Mouse (Mus musculus): Measurements from ENCODE around the gene Fkbp9. TPM values are rescaled to one million over a fixed set of nuclear protein-coding genes. Genes with fewer than 3 reads are reported as not detected.

The Fkbp9 gene
- total RNA-seq, 1 experiment, result 204 TPM

- in situ Hi-C loops (cut with MboI; ENCODE audit: low sequenced_read_pairs in 2 of 2, unreplicated experiment in 2 of 2), result no loop called here
- H3K4me3 ChIP-seq (ENCODE audit: insufficient read depth in 1 of 2, low read depth in 1 of 2, low read length in 2 of 2, poor library complexity in 1 of 2, severe bottlenecking in 1 of 2), result no peak overlapping the region
- no peaks in the 10 kb centered on the region for H3K9me3 ChIP-seq (ENCODE audit: control insufficient read depth, insufficient read depth, low read depth, low read length)
- no peak overlapping the region for H3K9ac ChIP-seq (ENCODE audit: insufficient read depth, low read depth, low read length, poor library complexity, severe bottlenecking)
- TF ChIP-seq MAFK (IDR thresholded peaks at IDR 0.05; ENCODE audit: insufficient read depth, low read depth, low read length), result no peak
- H3K27ac ChIP-seq (ENCODE audit: insufficient read depth, low read depth, low read length, poor library complexity, severe bottlenecking), result no peak overlapping the region
- no peak for DNase-seq (ENCODE audit: low read depth, low spot score)
- peaks cover 0 to 2% of the 10 kb centered on the region in 2 experiments; a peak in 1 of 4 replicates for H3K4me1 ChIP-seq (ENCODE audit: control insufficient read depth in 2 of 2, insufficient read depth in 2 of 2, low read length in 2 of 2, poor library complexity in 1 of 2)
- H3K36me3 ChIP-seq (ENCODE audit: control insufficient read depth, insufficient read depth, low read length, poor library complexity, severe bottlenecking), result no peaks in the 10 kb centered on the region
These were observed 84.4 kb downstream of the Fkbp9 start for GRCm38 (mm10) chr6:56916279-56916678.

GRCm38 (mm10) chr6:56917578-56918368, 85.9 kb downstream of the Fkbp9 start:
- no peaks in the 10 kb centered on the region for H3K9me3 ChIP-seq (ENCODE audit: control insufficient read depth, insufficient read depth, low read depth, low read length)
- no peak for DNase-seq (ENCODE audit: low read depth, low spot score)
- no peak overlapping the region for H3K9ac ChIP-seq (ENCODE audit: insufficient read depth, low read depth, low read length, poor library complexity, severe bottlenecking)
- no peaks in the 10 kb centered on the region for H3K36me3 ChIP-seq (ENCODE audit: control insufficient read depth, insufficient read depth, low read length, poor library complexity, severe bottlenecking)
- peaks cover 0 to 2% of the 10 kb centered on the region in 2 experiments; a peak in 1 of 4 replicates for H3K4me1 ChIP-seq (ENCODE audit: control insufficient read depth in 2 of 2, insufficient read depth in 2 of 2, low read length in 2 of 2, poor library complexity in 1 of 2)
- no peak overlapping the region for H3K27ac ChIP-seq (ENCODE audit: insufficient read depth, low read depth, low read length, poor library complexity, severe bottlenecking)
- TF ChIP-seq MAFK (IDR thresholded peaks at IDR 0.05; ENCODE audit: insufficient read depth, low read depth, low read length) (no peak), HCFC1 (IDR thresholded peaks at IDR 0.05; ENCODE audit: borderline replicate concordance, insufficient read depth, low read length) (no peak), ZC3H11A (IDR thresholded peaks at IDR 0.05; ENCODE audit: borderline replicate concordance, low read depth, low read length) (no peak)
- H3K4me3 ChIP-seq (ENCODE audit: insufficient read depth in 1 of 2, low read depth in 1 of 2, low read length in 2 of 2, poor library complexity in 1 of 2, severe bottlenecking in 1 of 2), result no peak overlapping the region
- in situ Hi-C loops (cut with MboI; ENCODE audit: low sequenced_read_pairs in 2 of 2, unreplicated experiment in 2 of 2), result no loop called here

- Histone ChIP-seq H3K4me1 (ENCODE audit: control insufficient read depth in 2 of 2, insufficient read depth in 2 of 2, low read length in 2 of 2, poor library complexity in 1 of 2) (peaks cover 0 to 2% of the 10 kb centered on the region in 2 experiments; a peak in 1 of 4 replicates), H3K4me3 (ENCODE audit: insufficient read depth in 1 of 2, low read depth in 1 of 2, low read length in 2 of 2, poor library complexity in 1 of 2, severe bottlenecking in 1 of 2) (no peak overlapping the region), H3K27ac (ENCODE audit: insufficient read depth, low read depth, low read length, poor library complexity, severe bottlenecking) (no peak overlapping the region), H3K9me3 (ENCODE audit: control insufficient read depth, insufficient read depth, low read depth, low read length) (no peaks in the 10 kb centered on the region), H3K36me3 (ENCODE audit: control insufficient read depth, insufficient read depth, low read length, poor library complexity, severe bottlenecking) (no peaks in the 10 kb centered on the region), H3K9ac (ENCODE audit: insufficient read depth, low read depth, low read length, poor library complexity, severe bottlenecking) (no peak overlapping the region)
- TF ChIP-seq ZNF384 (IDR thresholded peaks at IDR 0.05; ENCODE audit: low read depth, low read length), result no peak
- TF ChIP-seq MAFK (IDR thresholded peaks at IDR 0.05; ENCODE audit: insufficient read depth, low read depth, low read length), result no peak
- no peak for TF ChIP-seq CHD2 (IDR thresholded peaks at IDR 0.05; ENCODE audit: low read depth, low read length)
- TF ChIP-seq HCFC1 (IDR thresholded peaks at IDR 0.05; ENCODE audit: borderline replicate concordance, insufficient read depth, low read length), result no peak
- DNase-seq (ENCODE audit: low read depth, low spot score), result no peak
- in situ Hi-C loops (cut with MboI; ENCODE audit: low sequenced_read_pairs in 2 of 2, unreplicated experiment in 2 of 2), result no loop called here
These were observed 87.6 kb downstream of the Fkbp9 start for GRCm38 (mm10) chr6:56919330-56920044.

- no peak for DNase-seq (ENCODE audit: low read depth, low spot score)
- Histone ChIP-seq H3K4me3 (ENCODE audit: insufficient read depth in 1 of 2, low read depth in 1 of 2, low read length in 2 of 2, poor library complexity in 1 of 2, severe bottlenecking in 1 of 2) (no peak overlapping the region), H3K4me1 (ENCODE audit: control insufficient read depth in 2 of 2, insufficient read depth in 2 of 2, low read length in 2 of 2, poor library complexity in 1 of 2) (peaks cover 0 to 2% of the 10 kb centered on the region in 2 experiments; a peak in 1 of 4 replicates), H3K9me3 (ENCODE audit: control insufficient read depth, insufficient read depth, low read depth, low read length) (no peaks in the 10 kb centered on the region), H3K36me3 (ENCODE audit: control insufficient read depth, insufficient read depth, low read length, poor library complexity, severe bottlenecking) (no peaks in the 10 kb centered on the region), H3K9ac (ENCODE audit: insufficient read depth, low read depth, low read length, poor library complexity, severe bottlenecking) (no peak overlapping the region), H3K27ac (ENCODE audit: insufficient read depth, low read depth, low read length, poor library complexity, severe bottlenecking) (no peak overlapping the region)
- TF ChIP-seq ZC3H11A (IDR thresholded peaks at IDR 0.05; ENCODE audit: borderline replicate concordance, low read depth, low read length) (no peak), HCFC1 (IDR thresholded peaks at IDR 0.05; ENCODE audit: borderline replicate concordance, insufficient read depth, low read length) (no peak), MAFK (IDR thresholded peaks at IDR 0.05; ENCODE audit: insufficient read depth, low read depth, low read length) (no peak), CHD2 (IDR thresholded peaks at IDR 0.05; ENCODE audit: low read depth, low read length) (no peak), ZNF384 (IDR thresholded peaks at IDR 0.05; ENCODE audit: low read depth, low read length) (no peak)
- in situ Hi-C loops (cut with MboI; ENCODE audit: low sequenced_read_pairs in 2 of 2, unreplicated experiment in 2 of 2), result no loop called here
These were observed 88.6 kb downstream of the Fkbp9 start for GRCm38 (mm10) chr6:56920222-56921092.

Measured in ES-E14 (cell line).